In genomic region chr11:33276637-33277036, GRCm38 (mm10) we compare ENCODE assay signal across 16 mouse cellular contexts. TPM values are rescaled to one million over a fixed set of nuclear protein-coding genes. Genes with fewer than 3 reads are reported as not detected.
A peak's percentile ranks its signal among the peaks of the same experiment; 100 is the strongest.
DNase-seq lines count a peak whose midpoint lies in the region.
"Had no signal": no experiment of that assay in that cellular context is flagged by ENCODE, and none has a peak within 500 bp of the region (broad histone marks: within the 10 kb centered on the region; RNA-seq: fewer than 3 reads in every experiment).

Gm12117 (minus strand) TSS chr11:33276737.

- intact Hi-C loops in heart, postnatal 36 days (cut with DNase I), result no loop called here

- DNase-seq in heart, adult 11 months, result peak; percentile 42
- no peak for DNase-seq in heart, postnatal 36 days
- DNase-seq: adrenal gland, adult 2 months; adrenal gland, adult 8-10 months; adrenal gland, postnatal 10 days; adrenal gland, postnatal 14 days; adrenal gland, postnatal 25 days; adrenal gland, postnatal 36 days; B cell, adult 2 months; cerebellum, adult 11 months; cerebellum, adult 11-12 months; cerebellum, adult 18-20 months; cerebellum, adult 2 months had no signal

RNA-seq across cellular contexts. Expression of gene Gm12117, which starts in this region (rescaled TPM):
- not detected for total RNA-seq in heart, postnatal 36 days (2021)
- total RNA-seq: adrenal gland, adult 18-20 months; adrenal gland, adult 8-10 months; adrenal gland, postnatal 10 days; adrenal gland, postnatal 14 days; adrenal gland, postnatal 25 days; adrenal gland, postnatal 36 days; CH12.LX; MEL had no signal
